In the genomic region with DNA sequence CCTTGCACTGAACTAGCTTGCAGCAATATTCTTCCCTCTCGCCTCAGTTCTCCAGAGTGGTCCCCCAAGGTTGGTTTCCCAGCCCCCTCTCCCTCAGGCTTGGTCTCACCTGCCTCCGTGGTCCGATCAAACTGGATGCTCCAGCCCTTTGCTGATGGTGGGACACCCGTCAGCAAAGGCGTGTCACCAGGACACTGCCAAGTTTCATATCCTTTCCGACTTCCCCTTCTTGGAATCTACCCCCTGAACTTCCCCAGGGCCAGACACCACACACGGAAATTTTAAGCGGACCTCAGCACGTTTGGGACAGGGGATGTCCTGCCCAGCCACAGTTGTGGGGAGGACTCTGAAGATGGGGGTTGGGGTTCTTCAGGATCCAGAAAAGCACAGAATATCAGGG, we compare ENCODE assay signal across 9 mouse cellular contexts. TPM values are rescaled to one million over a fixed set of nuclear protein-coding genes. Genes with fewer than 3 reads are reported as not detected.
DNase-seq lines count a peak whose midpoint lies in the region; ATAC-seq and TF ChIP-seq lines count a peak whose summit lies in the region.
"Had no signal": no experiment of that assay in that cellular context is flagged by ENCODE, and none has a peak within 500 bp of the region (broad histone marks: within the 10 kb centered on the region; RNA-seq: fewer than 3 reads in every experiment).

A gene (minus strand): TSS at position 167 of the 400 bp plus-strand sequence.

- no peaks in the 10 kb centered on the region for H3K36me3 ChIP-seq in ES-Bruce4 (ENCODE audit: control insufficient read depth, insufficient read depth, low read length, poor library complexity, severe bottlenecking)
- no peaks in the 10 kb centered on the region for H3K36me3 ChIP-seq in forebrain, postnatal 0 days (ENCODE audit: insufficient read depth)
- H3K36me3 ChIP-seq in intestine, embryonic 14.5 days (ENCODE audit: control insufficient read depth, insufficient read depth, low read length) = no peaks in the 10 kb centered on the region
- H3K36me3 ChIP-seq in macrophage (ENCODE audit: inconsistent target) = no peaks in the 10 kb centered on the region

- DNase-seq in gastrocnemius, adult 18-20 months (ENCODE audit: low spot score) = peak; percentile 17
- no peak for DNase-seq in gastrocnemius, postnatal 36 days
- no peak for DNase-seq in forebrain, postnatal 0 days
- no peak for DNase-seq in intestine, embryonic 14.5 days (ENCODE audit: low spot score)
- DNase-seq in right cerebral cortex, postnatal 14 days = no peak
- no peak for DNase-seq in urinary bladder, postnatal 25 days (ENCODE audit: low spot score)

- H3K4me3 ChIP-seq in ES-Bruce4 (ENCODE audit: low read depth, low read length) (no peak within 1 kb of the TSS), macrophage (ENCODE audit: inconsistent target) (peak within 1 kb of the TSS; percentile 20)
- H3K4me3 ChIP-seq in forebrain, postnatal 0 days (ENCODE audit: low read depth, low read length) = no peak within 1 kb of the TSS
- no peak within 1 kb of the TSS for H3K4me3 ChIP-seq in intestine, embryonic 14.5 days (ENCODE audit: low read depth, low read length)
- H3K4me3 ChIP-seq: erythroblast, embryonic 14.5 days had no signal

- no peaks in the 10 kb centered on the region for H3K9me3 ChIP-seq in ES-Bruce4 (replicated peaks; ENCODE audit: control insufficient read depth, insufficient read depth, low read length, poor library complexity, severe bottlenecking)
- no peaks in the 10 kb centered on the region for H3K9me3 ChIP-seq in forebrain, postnatal 0 days (ENCODE audit: low read length)
- H3K9me3 ChIP-seq in intestine, embryonic 14.5 days (ENCODE audit: control insufficient read depth, low read length) = no peaks in the 10 kb centered on the region

- H3K4me2 ChIP-seq in forebrain, postnatal 0 days (ENCODE audit: low read depth) = no peak within 1 kb of the TSS
- no peak within 1 kb of the TSS for H3K4me2 ChIP-seq in intestine, embryonic 14.5 days (ENCODE audit: low read length)

- intact Hi-C loops in gastrocnemius, postnatal 36 days (cut with DNase I) = no loop called here

- no peak within 1 kb of the TSS for H3K9ac ChIP-seq in ES-Bruce4 (ENCODE audit: low read depth, poor library complexity, severe bottlenecking)
- H3K9ac ChIP-seq in forebrain, postnatal 0 days = no peak within 1 kb of the TSS
- H3K9ac ChIP-seq in intestine, embryonic 14.5 days (ENCODE audit: low read length) = no peak within 1 kb of the TSS

- WGBS in forebrain, postnatal 0 days = 76% methylated on average over 9 of the region's 9 CpGs
- 71% methylated on average over 9 of the region's 9 CpGs for WGBS in intestine, embryonic 14.5 days
- 48% methylated on average over 9 of the region's 9 CpGs for WGBS in macrophage (ENCODE audit: missing documents)

- no peak for TF ChIP-seq CTCF in ES-Bruce4 (IDR thresholded peaks at IDR 0.05; ENCODE audit: low read depth, low read length)
- no peak for TF ChIP-seq CTCF in forebrain, postnatal 0 days (IDR thresholded peaks at IDR 0.05; ENCODE audit: low read depth)

- H3K27ac ChIP-seq in ES-Bruce4 (ENCODE audit: insufficient read depth, low read length) = peak within 1 kb of the TSS; percentile 77; the same call in 1 of the 2 replicates
- no peak within 1 kb of the TSS for H3K27ac ChIP-seq in forebrain, postnatal 0 days (ENCODE audit: low read depth, low read length)
- no peak within 1 kb of the TSS for H3K27ac ChIP-seq in intestine, embryonic 14.5 days (ENCODE audit: low read depth)
- peak within 1 kb of the TSS; percentile 76 for H3K27ac ChIP-seq in macrophage

- no peaks in the 10 kb centered on the region for H3K27me3 ChIP-seq in ES-Bruce4 (ENCODE audit: control insufficient read depth, insufficient read depth, low read length, poor library complexity, severe bottlenecking)
- peaks cover 22% of the 10 kb centered on the region for H3K27me3 ChIP-seq in forebrain, postnatal 0 days (ENCODE audit: insufficient read depth, low read length)
- peaks cover 20% of the 10 kb centered on the region for H3K27me3 ChIP-seq in intestine, embryonic 14.5 days (replicated peaks; ENCODE audit: control insufficient read depth, insufficient read depth, low read length)

- ATAC-seq in forebrain, postnatal 0 days = no peak
- no peak for ATAC-seq in intestine, embryonic 14.5 days (replicated peaks; ENCODE audit: low FRiP score, low TSS enrichment, low read depth)

- H3K4me1 ChIP-seq in ES-Bruce4 (ENCODE audit: control insufficient read depth, insufficient read depth, low read length) = peaks cover 11% of the 10 kb centered on the region
- H3K4me1 ChIP-seq in forebrain, postnatal 0 days (ENCODE audit: insufficient read depth) = no peaks in the 10 kb centered on the region
- H3K4me1 ChIP-seq in intestine, embryonic 14.5 days (replicated peaks; ENCODE audit: control insufficient read depth, insufficient read depth, low read length) = peaks cover 6% of the 10 kb centered on the region; the same call in 1 of the 2 replicates

- peaks cover 32% of the 10 kb centered on the region; the same call in 1 of the 2 replicates for H3K79me2 ChIP-seq in macrophage (ENCODE audit: inconsistent target)

- TF ChIP-seq EP300 in ES-Bruce4 (IDR thresholded peaks at IDR 0.05; ENCODE audit: insufficient read depth, low read depth, low read length) = no peak

- TF ChIP-seq POLR2A in ES-Bruce4 (IDR thresholded peaks at IDR 0.05; ENCODE audit: insufficient read depth, low read length) = no peak

RNA-seq across cellular contexts. Expression of the gene that starts here (rescaled TPM):
- total RNA-seq in gastrocnemius, adult 18-20 months (2021) = 10 to 100 TPM in 1 of 2 experiments, 1 to 10 TPM in 1; 8.7 to 15.2 TPM
- total RNA-seq in gastrocnemius, postnatal 36 days (2021) = 10 to 100 TPM in 1 of 2 experiments, 1 to 10 TPM in 1; 8.9 to 13.5 TPM
- polyA plus RNA-seq in ES-Bruce4 (2011; ENCODE audit: insufficient read depth, insufficient read length, low read depth, missing spikeins) (not detected in 2 replicates), macrophage (2018) (239 to 760 TPM (median 518 TPM) in 3 replicates)
- total RNA-seq in forebrain, postnatal 0 days (2014; rRNA removed) = 47.7 and 53.1 TPM in 2 replicates
- 42.2 and 43.5 TPM in 2 replicates for polyA plus RNA-seq in forebrain, postnatal 0 days (2015; fragmentation: Nextera tagmentation; extraction: Ambion mirVana)
- polyA plus RNA-seq in intestine, embryonic 14.5 days (2014; fragmentation: Nextera tagmentation; extraction: Ambion mirVana) = 34.2 and 34.6 TPM in 2 replicates
- total RNA-seq in macrophage (2018; cell fraction: chromatin; rRNA removed) = 10 to 100 TPM in 23 of 26 experiments, 1 to 10 TPM in 3; 8.0 to 92.5 (median 31.4) TPM
- total RNA-seq in macrophage (2018; cell fraction: cytosol; rRNA removed) = 100 to 1,000 TPM; 148 to 990 (median 381) TPM
- total RNA-seq in macrophage (2018; cell fraction: nucleus; rRNA removed) = 1,000 to 10,000 TPM in 1 of 26 experiments, 100 to 1,000 TPM in 23, 10 to 100 TPM in 2; 52.4 to 1,188 (median 312) TPM

Comparison
In these comparisons a context has a peak if more than half of its experiments do, and no peak if none do; other contexts are left out.
1. RNA of the gene that starts here (polyA plus RNA-seq): 239 to 760 TPM in macrophage, 42.2 to 43.5 TPM in forebrain, postnatal 0 days and 34.2 to 34.6 TPM in intestine, embryonic 14.5 days; not detected in ES-Bruce4; every median in the first group is over 10 times any median in the second.
2. H3K27ac ChIP-seq: peak in ES-Bruce4 (single experiment) and macrophage (single experiment); none in forebrain, postnatal 0 days (single experiment) and intestine, embryonic 14.5 days (single experiment).